Mouse (Mus musculus): Measurements from ENCODE around the gene Ak5. TPM values are rescaled to one million over a fixed set of nuclear protein-coding genes. Genes with fewer than 3 reads are reported as not detected.
A peak's percentile ranks its signal among the peaks of the same experiment; 100 is the strongest.

Ak5 gene
- polyA plus RNA-seq, 1 experiment from 2014 or later: not detected

- Histone ChIP-seq H3K79me2 (ENCODE audit: inconsistent target) (no peaks in the 10 kb centered on the region), H3K36me3 (ENCODE audit: inconsistent target) (no peaks in the 10 kb centered on the region), H3K4me3 (ENCODE audit: inconsistent target) (no peak overlapping the region), H3K27ac (no peak overlapping the region)
- 94% methylated on average over 2 of the region's 2 CpGs for WGBS (ENCODE audit: missing documents)
Observed at GRCm38 (mm10) chr3:152497842-152498241, 170.3 kb downstream of the Ak5 start.

- Histone ChIP-seq H3K27ac (no peak overlapping the region), H3K36me3 (ENCODE audit: inconsistent target) (no peaks in the 10 kb centered on the region), H3K79me2 (ENCODE audit: inconsistent target) (no peaks in the 10 kb centered on the region), H3K4me3 (ENCODE audit: inconsistent target) (no peak overlapping the region)
- WGBS (ENCODE audit: missing documents): 93% methylated on average over 7 of the region's 7 CpGs
Observed at GRCm38 (mm10) chr3:152497084-152497483, 171.1 kb downstream of the Ak5 start.

DNA sequence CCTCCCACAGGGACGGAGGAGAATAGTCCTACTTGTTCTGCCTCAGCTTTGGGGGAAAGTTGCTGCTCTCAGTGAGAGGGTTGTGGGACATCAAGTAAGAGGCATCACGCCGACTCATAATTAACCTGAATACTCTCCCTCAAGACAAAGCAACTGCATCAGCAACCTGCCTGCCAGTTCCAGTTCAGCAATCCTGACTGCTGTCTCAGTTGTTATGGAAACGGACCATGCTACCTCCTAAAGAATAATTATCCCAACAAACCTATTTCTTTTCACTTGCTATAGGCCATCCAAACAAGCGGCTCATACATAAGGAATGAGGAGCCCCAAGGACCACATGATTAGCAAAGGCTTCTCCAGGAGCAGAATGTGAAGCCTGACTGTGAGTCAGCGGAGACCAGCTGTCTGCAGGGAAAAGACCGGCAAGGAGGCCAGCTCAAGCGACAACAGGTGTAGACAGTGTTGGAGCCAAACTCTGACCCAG is 172.7 kb downstream of the Ak5 start:
- Histone ChIP-seq H3K36me3 (ENCODE audit: inconsistent target) (no peaks in the 10 kb centered on the region), H3K4me3 (ENCODE audit: inconsistent target) (no peak overlapping the region), H3K27ac (no peak overlapping the region), H3K79me2 (ENCODE audit: inconsistent target) (no peaks in the 10 kb centered on the region)
- 97% methylated on average over 8 of the region's 8 CpGs for WGBS (ENCODE audit: missing documents)

DNA sequence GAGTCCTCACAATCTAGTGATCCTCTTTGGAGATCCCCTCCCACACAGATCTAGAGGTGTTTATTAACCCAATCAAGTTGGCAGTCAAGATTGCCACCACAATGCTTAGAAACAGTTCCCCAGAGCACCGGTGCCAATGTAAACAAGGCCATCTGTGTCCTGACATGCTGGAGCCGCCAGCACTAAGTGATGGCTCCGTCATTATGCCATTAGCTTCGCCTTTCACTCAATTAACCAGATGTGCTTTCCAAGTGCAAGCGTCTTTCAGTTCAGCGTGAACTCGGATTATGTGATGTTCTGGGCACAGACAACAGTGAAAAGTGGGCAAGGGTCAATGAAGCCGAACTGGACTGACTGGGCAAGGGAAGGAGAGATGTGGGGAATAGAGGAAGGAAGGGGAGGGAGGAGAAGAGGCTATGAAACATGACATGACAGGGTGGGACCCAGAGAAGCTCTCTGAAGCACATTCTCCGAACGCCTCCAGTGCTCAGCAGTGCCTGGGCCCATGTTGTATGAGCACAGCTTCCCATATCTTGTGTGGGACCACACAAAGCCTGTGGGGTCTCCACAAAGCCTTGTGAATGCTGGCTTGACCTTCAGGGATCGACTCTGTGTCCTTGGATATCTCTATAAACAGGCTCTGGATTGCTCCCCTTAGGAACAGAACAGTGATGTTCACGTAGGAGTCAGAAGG is 173.3 kb downstream of the Ak5 start:
- Histone ChIP-seq H3K36me3 (ENCODE audit: inconsistent target) (no peaks in the 10 kb centered on the region), H3K4me3 (ENCODE audit: inconsistent target) (no peak overlapping the region), H3K27ac (no peak overlapping the region), H3K79me2 (ENCODE audit: inconsistent target) (no peaks in the 10 kb centered on the region)
- 91% methylated on average over 10 of the region's 12 CpGs for WGBS (ENCODE audit: missing documents)

DNA sequence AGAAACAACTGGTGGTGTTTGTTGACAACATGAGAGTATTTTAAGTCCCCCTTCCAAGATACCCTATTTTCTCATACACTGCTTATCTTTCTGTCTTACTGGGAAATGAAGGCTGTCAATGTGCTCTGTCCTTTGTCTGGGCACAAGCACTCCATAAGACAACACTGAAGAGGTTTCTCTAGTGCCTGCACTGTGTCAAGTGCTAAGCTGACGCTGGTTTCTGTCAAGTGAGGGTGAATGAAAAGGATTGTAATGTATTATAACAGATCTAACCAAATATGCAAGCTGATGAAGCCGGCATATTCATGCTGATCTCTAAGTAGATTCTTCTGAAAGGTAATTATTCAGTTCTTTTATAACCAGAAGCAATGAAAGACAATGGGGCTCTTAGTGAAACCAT is 174.3 kb downstream of the Ak5 start:
- no peaks in the 10 kb centered on the region for H3K36me3 ChIP-seq (ENCODE audit: inconsistent target)
- H3K27ac ChIP-seq: no peak overlapping the region
- no peaks in the 10 kb centered on the region for H3K79me2 ChIP-seq (ENCODE audit: inconsistent target)
- 76% methylated on average over 2 of the region's 2 CpGs for WGBS (ENCODE audit: missing documents)
- no peak overlapping the region for H3K4me3 ChIP-seq (ENCODE audit: inconsistent target)

GRCm38 (mm10) chr3:152492241-152492640 is 175.9 kb downstream of the Ak5 start:
- Histone ChIP-seq H3K79me2 (ENCODE audit: inconsistent target) (no peaks in the 10 kb centered on the region), H3K36me3 (ENCODE audit: inconsistent target) (no peaks in the 10 kb centered on the region), H3K4me3 (ENCODE audit: inconsistent target) (no peak overlapping the region), H3K27ac (no peak overlapping the region)
- WGBS (ENCODE audit: missing documents): 80% methylated on average over 6 of the region's 6 CpGs

DNA sequence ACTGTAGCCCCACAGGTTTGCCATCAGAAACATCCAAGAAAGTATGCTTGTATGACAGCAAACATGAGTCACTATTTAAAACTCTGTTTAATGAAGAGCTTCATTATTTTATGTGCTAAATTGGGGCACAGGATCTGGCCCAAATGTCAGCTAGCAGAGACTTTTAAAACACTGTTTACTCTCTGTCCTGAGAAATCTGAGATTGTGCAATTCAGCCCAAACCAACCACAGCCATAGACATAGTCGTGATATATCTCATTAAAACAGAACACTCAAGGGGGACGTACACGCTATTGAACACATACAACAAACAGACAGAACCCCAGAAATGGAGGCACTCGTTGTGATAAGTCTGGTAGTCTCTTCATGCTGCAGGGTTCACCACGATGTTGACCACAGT is 177.7 kb downstream of the Ak5 start:
- no peaks in the 10 kb centered on the region for H3K36me3 ChIP-seq (ENCODE audit: inconsistent target)

DNA sequence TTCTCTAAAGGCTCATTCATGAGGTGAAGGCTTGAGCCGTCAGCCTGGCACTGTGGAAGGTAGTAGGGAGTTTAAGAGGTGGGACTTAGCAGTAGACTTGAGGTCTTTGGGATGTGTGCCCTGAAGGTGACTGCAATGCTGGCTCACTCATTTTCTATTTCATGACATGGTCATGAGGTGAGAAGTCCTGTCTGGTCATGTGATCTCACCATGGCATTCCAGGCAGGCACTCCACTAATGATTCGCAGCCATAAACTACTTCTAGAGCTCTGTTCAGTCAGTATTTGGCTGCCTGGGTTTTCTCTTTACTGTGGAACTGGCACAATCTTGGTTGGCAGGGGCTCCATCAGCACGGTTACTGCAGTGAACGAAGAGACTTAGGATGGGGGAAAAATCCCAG is 179.2 kb downstream of the Ak5 start:
- Histone ChIP-seq H3K4me3 (ENCODE audit: inconsistent target) (no peak overlapping the region), H3K36me3 (ENCODE audit: inconsistent target) (no peaks in the 10 kb centered on the region), H3K79me2 (ENCODE audit: inconsistent target) (no peaks in the 10 kb centered on the region), H3K27ac (no peak overlapping the region)
- 97% methylated on average over 4 of the region's 4 CpGs for WGBS (ENCODE audit: missing documents)

More for the DNA sequence above, 177.7 kb downstream of the Ak5 start:
- WGBS (ENCODE audit: missing documents): 90% methylated on average over 5 of the region's 5 CpGs
- H3K4me3 ChIP-seq (ENCODE audit: inconsistent target): no peak overlapping the region
- H3K79me2 ChIP-seq (ENCODE audit: inconsistent target): no peaks in the 10 kb centered on the region
- no peak overlapping the region for H3K27ac ChIP-seq

DNA sequence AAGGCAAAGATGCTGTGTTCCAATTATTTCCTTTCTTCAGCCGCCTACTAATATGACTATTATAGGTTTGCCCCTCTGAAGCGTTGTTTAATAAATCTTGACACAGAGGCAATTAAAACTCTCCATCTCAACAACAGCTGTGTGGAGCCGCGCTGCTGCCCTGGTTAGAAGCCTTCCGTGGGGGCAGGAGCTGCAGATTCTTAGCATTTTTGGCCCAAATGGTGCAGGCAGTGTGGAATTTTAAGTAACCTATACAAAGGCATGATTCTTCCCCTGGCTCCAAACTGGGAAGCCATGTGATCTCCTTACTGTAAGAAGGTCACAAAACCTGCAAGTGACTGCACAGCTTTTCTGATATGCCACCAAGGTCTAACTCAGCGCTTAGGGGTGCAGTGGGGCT is 184.0 kb downstream of the Ak5 start:
- WGBS (ENCODE audit: missing documents): 98% methylated on average over 6 of the region's 6 CpGs
- H3K4me3 ChIP-seq (ENCODE audit: inconsistent target): no peak overlapping the region
- H3K79me2 ChIP-seq (ENCODE audit: inconsistent target): no peaks in the 10 kb centered on the region
- no peaks in the 10 kb centered on the region for H3K36me3 ChIP-seq (ENCODE audit: inconsistent target)
- H3K27ac ChIP-seq: no peak overlapping the region

GRCm38 (mm10) chr3:152483800-152484199 is 184.4 kb downstream of the Ak5 start:
- Histone ChIP-seq H3K27ac (no peak overlapping the region), H3K79me2 (ENCODE audit: inconsistent target) (no peaks in the 10 kb centered on the region), H3K36me3 (ENCODE audit: inconsistent target) (no peaks in the 10 kb centered on the region), H3K4me3 (ENCODE audit: inconsistent target) (no peak overlapping the region)
- 74% methylated on average over 7 of the region's 7 CpGs for WGBS (ENCODE audit: missing documents)

DNA sequence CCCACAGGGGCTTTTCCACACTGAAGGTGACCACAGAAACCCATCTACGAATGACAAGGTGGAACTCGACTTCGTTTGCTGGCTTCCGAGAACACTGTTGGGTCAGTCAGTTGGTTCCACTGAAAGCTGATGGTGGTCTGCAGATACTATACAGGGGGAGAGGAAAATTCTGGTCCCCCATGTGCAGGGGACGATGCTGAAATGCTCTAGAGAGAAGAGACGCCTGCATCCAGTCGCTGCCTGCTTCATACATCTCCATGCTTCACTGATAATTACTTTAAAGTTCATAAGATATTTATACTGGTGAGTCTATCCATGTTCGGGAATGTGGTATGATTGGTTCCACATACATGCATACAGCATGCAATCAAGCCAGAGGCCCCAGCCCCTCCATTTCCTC is 186.0 kb downstream of the Ak5 start:
- H3K36me3 ChIP-seq (ENCODE audit: inconsistent target): no peaks in the 10 kb centered on the region
- no peak overlapping the region for H3K4me3 ChIP-seq (ENCODE audit: inconsistent target)
- no peaks in the 10 kb centered on the region for H3K79me2 ChIP-seq (ENCODE audit: inconsistent target)
- H3K27ac ChIP-seq: no peak overlapping the region
- 73% methylated on average over 8 of the region's 8 CpGs for WGBS (ENCODE audit: missing documents)

DNA sequence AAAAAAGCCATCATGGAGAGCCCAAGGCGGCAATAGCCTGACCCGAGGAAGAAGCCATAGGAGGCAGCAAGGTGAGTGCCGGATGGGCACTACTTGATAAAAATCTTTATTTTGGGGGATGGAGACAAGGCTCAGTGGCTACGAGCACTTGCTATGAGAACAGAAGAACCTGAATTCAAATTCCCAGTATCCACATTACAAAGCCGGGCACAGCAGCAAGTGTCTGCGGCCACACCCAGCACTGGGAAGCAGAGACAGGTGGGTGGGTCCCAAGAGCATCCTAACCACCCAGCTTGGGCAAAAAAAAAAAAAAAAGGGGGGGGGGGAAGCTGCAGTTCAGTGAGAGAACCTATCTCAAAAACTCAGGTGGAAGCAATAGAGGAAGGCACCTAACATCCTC is 187.8 kb downstream of the Ak5 start:
- H3K4me3 ChIP-seq (ENCODE audit: inconsistent target): no peak overlapping the region
- 99% methylated on average over 6 of the region's 6 CpGs for WGBS (ENCODE audit: missing documents)
- no peaks in the 10 kb centered on the region for H3K79me2 ChIP-seq (ENCODE audit: inconsistent target)
- no peaks in the 10 kb centered on the region for H3K36me3 ChIP-seq (ENCODE audit: inconsistent target)
- no peak overlapping the region for H3K27ac ChIP-seq

DNA sequence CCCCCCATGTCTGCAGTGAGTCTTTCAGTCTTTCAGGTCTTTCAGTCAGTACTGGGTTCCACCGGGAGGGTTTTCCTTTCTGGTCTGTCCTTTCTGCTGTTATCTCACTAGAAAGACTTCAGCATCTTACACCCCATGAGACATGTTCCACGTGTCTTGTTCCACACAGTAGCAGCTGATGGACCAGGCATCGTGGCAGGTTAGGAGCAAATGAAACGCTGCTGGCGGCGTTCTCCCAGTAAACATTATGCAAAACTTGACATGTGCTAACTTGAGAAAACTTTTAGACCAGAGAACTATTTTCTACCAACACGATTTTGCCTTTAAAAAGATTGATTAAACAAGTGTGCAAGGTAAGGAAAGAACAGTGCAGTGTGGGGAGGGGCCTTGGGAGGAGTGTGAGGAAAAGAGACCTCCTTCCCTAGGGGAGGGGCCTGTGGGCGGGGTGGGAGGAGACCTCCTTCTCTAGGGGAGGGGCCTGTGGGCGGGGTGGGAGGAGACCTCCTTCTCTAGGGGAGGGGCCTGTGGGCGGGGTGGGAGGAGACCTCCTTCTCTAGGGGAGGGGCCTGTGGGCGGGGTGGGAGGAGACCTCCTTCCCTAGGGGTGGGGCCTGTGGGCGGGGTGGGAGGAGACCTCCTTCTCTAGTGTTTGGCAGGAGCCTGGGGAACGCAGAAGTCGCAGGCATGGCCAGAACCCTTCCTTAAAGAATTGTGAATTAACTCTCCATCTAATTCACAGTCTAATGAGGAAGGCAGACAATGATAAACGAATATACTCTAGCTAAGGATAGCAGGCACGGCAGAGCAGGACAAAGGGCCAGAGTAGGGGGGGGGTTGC is 189.3 kb downstream of the Ak5 start:
- Histone ChIP-seq H3K27ac (peak overlapping the region; percentile 83), H3K79me2 (ENCODE audit: inconsistent target) (no peaks in the 10 kb centered on the region), H3K36me3 (ENCODE audit: inconsistent target) (no peaks in the 10 kb centered on the region), H3K4me3 (ENCODE audit: inconsistent target) (peak overlapping the region; percentile 46)
- 2% methylated on average over 11 of the region's 16 CpGs for WGBS (ENCODE audit: missing documents)

DNA sequence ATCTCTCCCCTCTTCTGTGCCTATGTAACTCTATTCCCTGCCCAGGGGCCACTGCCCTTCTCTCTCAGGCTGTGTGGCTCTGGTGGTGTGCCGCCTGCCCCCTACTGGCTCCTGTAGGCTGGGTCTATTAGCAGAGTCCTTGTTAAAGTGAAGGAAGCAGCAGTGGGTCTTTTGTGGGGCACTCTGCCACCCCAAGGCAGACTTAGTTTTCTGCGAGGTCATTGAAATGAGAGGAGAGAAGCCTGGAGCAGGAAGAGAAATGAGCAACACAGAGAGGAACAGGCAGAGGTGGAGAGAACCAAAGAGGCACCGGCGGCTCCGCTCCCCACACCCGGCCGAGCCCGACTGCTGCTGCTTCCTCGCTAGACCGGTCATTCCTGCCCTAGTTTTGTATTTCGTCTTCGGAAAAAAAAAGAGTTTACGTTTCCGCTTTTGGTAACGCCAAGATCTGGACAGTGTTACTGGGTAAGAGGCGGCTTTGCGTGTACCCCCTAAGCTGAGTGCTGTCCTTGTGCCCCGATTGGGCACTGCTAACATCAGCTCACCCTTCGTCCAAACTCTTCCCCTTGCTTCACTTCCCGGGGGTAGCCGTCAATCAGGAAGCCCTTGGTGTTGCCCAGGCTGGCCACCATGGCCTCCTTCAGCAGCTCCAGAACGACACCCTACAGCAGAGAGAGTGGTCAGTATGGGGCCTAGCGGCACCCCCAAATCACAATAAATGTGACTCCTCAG is 190.2 kb downstream of the Ak5 start:
- peak overlapping the region; percentile 83 for H3K27ac ChIP-seq
- no peaks in the 10 kb centered on the region for H3K79me2 ChIP-seq (ENCODE audit: inconsistent target)
- WGBS (ENCODE audit: missing documents): 3% methylated on average over 21 of the region's 23 CpGs
- peak overlapping the region; percentile 46 for H3K4me3 ChIP-seq (ENCODE audit: inconsistent target)
- H3K36me3 ChIP-seq (ENCODE audit: inconsistent target): no peaks in the 10 kb centered on the region

DNA sequence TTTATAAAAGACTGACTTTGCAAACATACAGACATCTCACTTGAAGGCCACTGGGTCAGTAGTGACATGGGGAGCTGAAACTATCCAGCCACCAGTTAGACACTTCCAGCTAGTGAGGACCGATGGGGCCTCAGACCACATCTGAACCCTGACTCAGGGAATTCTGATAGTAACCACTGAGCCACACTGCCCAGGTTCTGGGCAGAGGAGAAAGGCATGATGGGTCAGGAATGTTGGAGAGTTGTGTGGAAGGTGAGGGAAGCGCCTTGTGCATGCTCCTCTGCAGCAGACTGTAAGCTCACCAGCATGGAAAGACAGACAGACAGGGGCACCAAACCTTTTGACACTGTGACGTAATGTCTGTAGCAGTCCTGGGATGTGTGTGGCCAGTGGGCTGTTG is 192.3 kb downstream of the Ak5 start:
- WGBS (ENCODE audit: missing documents): 94% methylated on average over 3 of the region's 3 CpGs

More for the DNA sequence above, 192.3 kb downstream of the Ak5 start:
- Histone ChIP-seq H3K27ac (no peak overlapping the region), H3K4me3 (ENCODE audit: inconsistent target) (no peak overlapping the region), H3K79me2 (ENCODE audit: inconsistent target) (no peaks in the 10 kb centered on the region), H3K36me3 (ENCODE audit: inconsistent target) (no peaks in the 10 kb centered on the region)
